Mouse (Mus musculus): ENCODE data around the gene Zmiz2. TPM values are rescaled to one million over a fixed set of nuclear protein-coding genes. Genes with fewer than 3 reads are reported as not detected.
"Not testable (repeated sequence)": the region's sequence is repeated elsewhere in the genome, so short reads cannot be mapped to it uniquely, and the experiment has no call there.

Zmiz2 gene
- polyA plus RNA-seq, 1 experiment from 2014 or later = 29.6 TPM

- H3K27ac ChIP-seq (ENCODE audit: low read depth, low read length) = no peak overlapping the region
- no peaks in the 10 kb centered on the region for H3K36me3 ChIP-seq (ENCODE audit: control insufficient read depth, insufficient read depth, low read length)
- H3K4me3 ChIP-seq (ENCODE audit: low read length) = no peak overlapping the region
- no peak overlapping the region for H3K4me2 ChIP-seq (ENCODE audit: low read length)
- peaks cover 8% of the 10 kb centered on the region for H3K4me1 ChIP-seq (ENCODE audit: control insufficient read depth, insufficient read depth, low read depth, low read length)
- ATAC-seq = no peak
- H3K27me3 ChIP-seq (replicated peaks; ENCODE audit: control insufficient read depth, insufficient read depth, low read length) = no peaks in the 10 kb centered on the region
- H3K9me3 ChIP-seq (ENCODE audit: control insufficient read depth, low read length) = no peaks in the 10 kb centered on the region
- WGBS = 87% methylated on average over 4 of the region's 4 CpGs
- no peak overlapping the region for H3K9ac ChIP-seq (ENCODE audit: low read depth, low read length)
These were observed 58.6 kb downstream of the Zmiz2 start for GRCm38 (mm10) chr11:6447493-6447892.

- 94% methylated on average over 5 of the region's 5 CpGs for WGBS
- not testable (repeated sequence) for H3K9ac ChIP-seq (ENCODE audit: low read depth, low read length); H3K4me3 ChIP-seq (ENCODE audit: low read length); ATAC-seq; H3K36me3 ChIP-seq (ENCODE audit: control insufficient read depth, insufficient read depth, low read length); H3K27ac ChIP-seq (ENCODE audit: low read depth, low read length); H3K4me2 ChIP-seq (ENCODE audit: low read length); H3K4me1 ChIP-seq (ENCODE audit: control insufficient read depth, insufficient read depth, low read depth, low read length); H3K9me3 ChIP-seq (ENCODE audit: control insufficient read depth, low read length); H3K27me3 ChIP-seq (replicated peaks; ENCODE audit: control insufficient read depth, insufficient read depth, low read length)
These were observed 59.3 kb downstream of the Zmiz2 start for GRCm38 (mm10) chr11:6448155-6448554.

Small RNA genes within 50 kb of the gene (microRNA-seq; reads per million reads assigned to microRNA genes)
- 2.9 reads per million, percentile 7 among the genes with 10 or more reads in this experiment for gene Mir7651

Other genes starting within 250 kb of the Zmiz2 start
- gene A730071L15Rik, start 189.0 kb upstream of the Zmiz2 start, polyA plus RNA-seq (2015; fragmentation: Nextera tagmentation; extraction: Ambion mirVana) = 0.71 and 0.81 TPM in 2 replicates
- 71.5 and 71.9 TPM in 2 replicates for gene Nudcd3, start 188.7 kb upstream of the Zmiz2 start, polyA plus RNA-seq (2015; fragmentation: Nextera tagmentation; extraction: Ambion mirVana)
- 0.04 TPM in 1 of 2 replicates, not detected in the other for gene Npc1l1, start 158.9 kb upstream of the Zmiz2 start, polyA plus RNA-seq (2015; fragmentation: Nextera tagmentation; extraction: Ambion mirVana)
- gene Ddx56, start 121.3 kb upstream of the Zmiz2 start, polyA plus RNA-seq (2015; fragmentation: Nextera tagmentation; extraction: Ambion mirVana) = 69.5 and 71.3 TPM in 2 replicates
- gene Tmed4, start 114.2 kb upstream of the Zmiz2 start, polyA plus RNA-seq (2015; fragmentation: Nextera tagmentation; extraction: Ambion mirVana) = 111 and 119 TPM in 2 replicates
- gene Ogdh, start 97.4 kb upstream of the Zmiz2 start, polyA plus RNA-seq (2015; fragmentation: Nextera tagmentation; extraction: Ambion mirVana) = 142 and 153 TPM in 2 replicates
- gene Ppia, start 26.4 kb downstream of the Zmiz2 start, polyA plus RNA-seq (2015; fragmentation: Nextera tagmentation; extraction: Ambion mirVana) = 4,094 and 4,423 TPM in 2 replicates
- gene H2afv, start 55.4 kb downstream of the Zmiz2 start, polyA plus RNA-seq (2015; fragmentation: Nextera tagmentation; extraction: Ambion mirVana) = 223 and 239 TPM in 2 replicates
- 11.2 and 11.5 TPM in 2 replicates for gene Purb, start 86.8 kb downstream of the Zmiz2 start, polyA plus RNA-seq (2015; fragmentation: Nextera tagmentation; extraction: Ambion mirVana)
- 0.35 and 0.40 TPM in 2 replicates for gene Myo1g, start 131.9 kb downstream of the Zmiz2 start, polyA plus RNA-seq (2015; fragmentation: Nextera tagmentation; extraction: Ambion mirVana)
- gene Ccm2, start 157.8 kb downstream of the Zmiz2 start, polyA plus RNA-seq (2015; fragmentation: Nextera tagmentation; extraction: Ambion mirVana) = 98.2 and 98.7 TPM in 2 replicates
- 72.1 and 81.0 TPM in 2 replicates for gene Nacad, start 217.0 kb downstream of the Zmiz2 start, polyA plus RNA-seq (2015; fragmentation: Nextera tagmentation; extraction: Ambion mirVana)
- 29.3 and 35.2 TPM in 2 replicates for gene Tbrg4, start 237.0 kb downstream of the Zmiz2 start, polyA plus RNA-seq (2015; fragmentation: Nextera tagmentation; extraction: Ambion mirVana)
- gene Wap, start 249.6 kb downstream of the Zmiz2 start, polyA plus RNA-seq (2015; fragmentation: Nextera tagmentation; extraction: Ambion mirVana) = not detected in 2 replicates